Mouse (Mus musculus) bone marrow macrophage, adult 2 months (primary cell): ENCODE results near the gene Vps72.

Experiments used
- CTCF ChIP-seq: IDR thresholded peaks from 2 replicates; pipeline ENCODE4 v1.5.1; 2012; ENCODE audit warnings: low read depth, mild to moderate bottlenecking, low read length, moderate library complexity
- POLR2A ChIP-seq: IDR thresholded peaks from 2 replicates; pipeline ENCODE4 v1.6.1; 2012; ENCODE audit warnings: mild to moderate bottlenecking, low read depth, low read length, borderline replicate concordance

- TF ChIP-seq POLR2A (no peak), CTCF (no peak)
Measured at GRCm38 (mm10) chr3:95147924-95148323, 37.1 kb downstream of the Vps72 start.
